Mouse (Mus musculus) hindbrain, postnatal 0 days (tissue): ENCODE measurements around the gene Mt1. TPM values are rescaled to one million over a fixed set of nuclear protein-coding genes. Genes with fewer than 3 reads are reported as not detected.
"Not testable (repeated sequence)": the region's sequence is repeated elsewhere in the genome, so short reads cannot be mapped to it uniquely, and the experiment has no call there.

Experiments
- ATAC-seq: fragments of 200-750 bp; cut with Nextera tagmentation; 2 replicates; pipeline ENCODE4 v1.8.0; 2017; ENCODE audit warnings: mild to moderate bottlenecking, moderate TSS enrichment, moderate library complexity
- DNase-seq: peaks from one replicate; pipeline ENCODE4 v3.0.0-alpha.2; 2015; ENCODE audit warnings: low spot score
- H3K27ac ChIP-seq: fragments of 300-500 bp; sonication (generic); 2 replicates; pipeline ENCODE4 v1.5.1; 2014; ENCODE audit warnings: mild to moderate bottlenecking
- H3K27me3 ChIP-seq: fragments of 300-500 bp; sonication (generic); 2 replicates; pipeline ENCODE4 v1.6.1; 2014; ENCODE audit warnings: low read length, mixed read lengths; ENCODE audit not compliant: insufficient read depth
- H3K36me3 ChIP-seq: fragments of 300-500 bp; sonication (generic); 2 replicates; pipeline ENCODE4 v1.6.1; 2014; ENCODE audit warnings: low read length, mixed read lengths; ENCODE audit not compliant: insufficient read depth
- H3K4me1 ChIP-seq: fragments of 300-500 bp; sonication (generic); 2 replicates; pipeline ENCODE4 v1.6.1; 2014; ENCODE audit warnings: antibody characterized with exemption, low read length, mixed read lengths; ENCODE audit not compliant: insufficient read depth
- H3K4me2 ChIP-seq: fragments of 300-500 bp; sonication (generic); 2 replicates; pipeline ENCODE4 v1.6.1; 2014; ENCODE audit warnings: low read depth, mild to moderate bottlenecking, low read length, moderate library complexity, mixed read lengths
- H3K4me3 ChIP-seq: fragments of 300-500 bp; sonication (generic); 2 replicates; pipeline ENCODE4 v1.5.1; 2014; ENCODE audit warnings: low read length
- H3K9ac ChIP-seq: fragments of 300-500 bp; sonication (generic); replicated peaks from 2 replicates; pipeline ENCODE4 v1.6.1; 2014; ENCODE audit warnings: mild to moderate bottlenecking, low read length, moderate library complexity, mixed read lengths
- H3K9me3 ChIP-seq: fragments of 300-500 bp; sonication (generic); 2 replicates; pipeline ENCODE4 v1.6.1; 2016; ENCODE audit warnings: low read length, mixed read lengths
- CTCF ChIP-seq: IDR thresholded peaks from 2 replicates; pipeline ENCODE4 v1.5.1; 2016; ENCODE audit warnings: antibody characterized with exemption, control low read depth, low read depth
- WGBS: fragments of 180-500 bp; shearing (Covaris S2); extraction: QIAGEN DNeasy Blood & Tissue Kit; methylation state at CpG from one replicate; pipeline ENCODE4 v1.1.7; 2014; 5-methylcytosine and 5-hydroxymethylcytosine counted together
- polyA plus RNA-seq: library from polyadenylated mRNA; unstranded; fragments of >200 nt; fragmentation: Nextera tagmentation; extraction: Ambion mirVana; gene quantifications from 2 replicates; pipeline ENCODE4 v1.2.1, GENCODE M21; 2015
- total RNA-seq: library from RNA; depleted of rRNA; stranded (reverse); fragments of >200 nt; gene quantifications from 2 replicates; pipeline ENCODE4 v1.2.3, GENCODE M21; 2014; rRNA removed

Mt1 gene
- total RNA-seq (648 and 1,037 TPM in 2 replicates), polyA plus RNA-seq (742 and 847 TPM in 2 replicates)

GRCm38 (mm10) chr8:94178857-94179712 is at the start of gene Mt1:
TSS of gene Mt1 (plus strand) at chr8:94179082.
- no peak for TF ChIP-seq CTCF
- peaks cover 5% of the 10 kb centered on the region; the same call in 1 of the 2 replicates for H3K4me1 ChIP-seq
- peaks cover 19% of the 10 kb centered on the region for H3K27me3 ChIP-seq
- no peaks in the 10 kb centered on the region for H3K9me3 ChIP-seq
- peak within 1 kb of the TSS; percentile 61 for H3K9ac ChIP-seq
- peak; percentile 94 for DNase-seq
- WGBS = under 1% methylated on average over 50 of the region's 50 CpGs
- peak within 1 kb of the TSS; percentile 86 for H3K4me2 ChIP-seq
- H3K4me3 ChIP-seq = peak within 1 kb of the TSS; percentile 49
- no peaks in the 10 kb centered on the region for H3K36me3 ChIP-seq
- peak within 1 kb of the TSS; percentile 72 for H3K27ac ChIP-seq
- peak; percentile 94 for ATAC-seq

GRCm38 (mm10) chr8:94129133-94129789 is 49.6 kb upstream of the Mt1 start:
- Histone ChIP-seq H3K27me3 (no peaks in the 10 kb centered on the region), H3K36me3 (no peaks in the 10 kb centered on the region), H3K9ac (no peak overlapping the region), H3K27ac (no peak overlapping the region), H3K4me2 (no peak overlapping the region), H3K4me1 (no peaks in the 10 kb centered on the region), H3K9me3 (no peaks in the 10 kb centered on the region), H3K4me3 (no peak overlapping the region)
- DNase-seq (no peak), ATAC-seq (no peak)
- WGBS = 66% methylated on average over 6 of the region's 6 CpGs
- no peak for TF ChIP-seq CTCF

- Histone ChIP-seq H3K27ac (no peak overlapping the region), H3K9ac (no peak overlapping the region), H3K36me3 (no peaks in the 10 kb centered on the region), H3K4me1 (no peaks in the 10 kb centered on the region), H3K4me2 (no peak overlapping the region), H3K4me3 (no peak overlapping the region), H3K27me3 (no peaks in the 10 kb centered on the region), H3K9me3 (no peaks in the 10 kb centered on the region)
- ATAC-seq = no peak
- DNase-seq = no peak
- TF ChIP-seq CTCF = no peak
- WGBS = 80% methylated on average over 4 of the region's 4 CpGs
Measured at GRCm38 (mm10) chr8:94130126-94130525, 48.8 kb upstream of the Mt1 start.

GRCm38 (mm10) chr8:94132096-94132495 is 46.8 kb upstream of the Mt1 start:
- TF ChIP-seq CTCF = no peak
- Histone ChIP-seq H3K9me3 (no peaks in the 10 kb centered on the region), H3K4me1 (no peaks in the 10 kb centered on the region), H3K4me3 (no peak overlapping the region), H3K4me2 (no peak overlapping the region), H3K36me3 (no peaks in the 10 kb centered on the region), H3K27me3 (no peaks in the 10 kb centered on the region), H3K27ac (no peak overlapping the region), H3K9ac (no peak overlapping the region)
- WGBS = 76% methylated on average over 5 of the region's 5 CpGs
- DNase-seq (no peak), ATAC-seq (no peak)

- H3K4me3 ChIP-seq, H3K4me1 ChIP-seq, H3K9ac ChIP-seq, H3K27ac ChIP-seq, H3K27me3 ChIP-seq, H3K4me2 ChIP-seq, DNase-seq, H3K9me3 ChIP-seq, H3K36me3 ChIP-seq, ATAC-seq: not testable (repeated sequence)
- 73% methylated on average over 3 of the region's 3 CpGs for WGBS
Measured at GRCm38 (mm10) chr8:94134601-94135000, 44.3 kb upstream of the Mt1 start.

GRCm38 (mm10) chr8:94135556-94135955 is 43.3 kb upstream of the Mt1 start:
- Histone ChIP-seq H3K9me3 (no peaks in the 10 kb centered on the region), H3K27ac (no peak overlapping the region), H3K4me3 (no peak overlapping the region), H3K9ac (no peak overlapping the region), H3K4me1 (no peaks in the 10 kb centered on the region), H3K36me3 (no peaks in the 10 kb centered on the region), H3K27me3 (no peaks in the 10 kb centered on the region), H3K4me2 (no peak overlapping the region)
- ATAC-seq = no peak
- DNase-seq = no peak
- TF ChIP-seq CTCF = no peak
- 91% methylated on average over 6 of the region's 6 CpGs for WGBS
